Mouse (Mus musculus): ENCODE results near the gene Tmem256. TPM values are rescaled to one million over a fixed set of nuclear protein-coding genes. Genes with fewer than 3 reads are reported as not detected.

Gene Tmem256
- total and polyA plus RNA-seq, 2 experiments from 2014 or later, result 78.5 to 411 TPM

- H3K9ac ChIP-seq (replicated peaks; ENCODE audit: low read depth, low read length), result no peak within 1 kb of the TSS
- no peaks in the 10 kb centered on the region for H3K9me3 ChIP-seq (replicated peaks; ENCODE audit: control insufficient read depth, low read length)
- WGBS, result 22% methylated on average over 29 of the region's 29 CpGs
- H3K27me3 ChIP-seq (ENCODE audit: control insufficient read depth, insufficient read depth, low read length), result peaks cover 24% of the 10 kb centered on the region
- H3K4me3 ChIP-seq (ENCODE audit: low read depth, low read length), result peak within 1 kb of the TSS; percentile 57
- H3K27ac ChIP-seq (ENCODE audit: low read depth), result no peak within 1 kb of the TSS
- H3K4me1 ChIP-seq (ENCODE audit: control insufficient read depth, insufficient read depth), result peaks cover 33% of the 10 kb centered on the region
- no peak for DNase-seq (ENCODE audit: low spot score)
- TF ChIP-seq CTCF (IDR thresholded peaks at IDR 0.05; ENCODE audit: low read depth) (no peak), EP300 (IDR thresholded peaks at IDR 0.05; ENCODE audit: low read depth) (no peak)
- peak within 1 kb of the TSS; percentile 84 for H3K4me2 ChIP-seq (ENCODE audit: low read depth, low read length)
- no peak for ATAC-seq (ENCODE audit: insufficient read depth, low read depth)
- no peaks in the 10 kb centered on the region for H3K36me3 ChIP-seq (replicated peaks; ENCODE audit: control insufficient read depth, insufficient read depth, low read length)
Measured at GRCm38 (mm10) chr11:69804972-69805909, 33.1 kb upstream of the Tmem256 start, which contains the start of gene Tmem102. Gene Tmem102, minus strand, starts transcription at chr11:69805624.

- ATAC-seq (ENCODE audit: insufficient read depth, low read depth), result no peak
Measured at GRCm38 (mm10) chr11:69806378-69806777, 31.9 kb upstream of the Tmem256 start.

GRCm38 (mm10) chr11:69807641-69808040 lies 30.7 kb upstream of the Tmem256 start:
- TF ChIP-seq EP300 (IDR thresholded peaks at IDR 0.05; ENCODE audit: low read depth) (no peak), CTCF (IDR thresholded peaks at IDR 0.05; ENCODE audit: low read depth) (no peak)
- Histone ChIP-seq H3K9me3 (replicated peaks; ENCODE audit: control insufficient read depth, low read length) (no peaks in the 10 kb centered on the region), H3K4me2 (ENCODE audit: low read depth, low read length) (no peak overlapping the region), H3K27ac (ENCODE audit: low read depth) (no peak overlapping the region), H3K4me1 (ENCODE audit: control insufficient read depth, insufficient read depth) (peaks cover 11% of the 10 kb centered on the region), H3K36me3 (replicated peaks; ENCODE audit: control insufficient read depth, insufficient read depth, low read length) (no peaks in the 10 kb centered on the region), H3K27me3 (ENCODE audit: control insufficient read depth, insufficient read depth, low read length) (peaks cover 10% of the 10 kb centered on the region; the same call in 1 of the 2 replicates), H3K4me3 (ENCODE audit: low read depth, low read length) (no peak overlapping the region), H3K9ac (replicated peaks; ENCODE audit: low read depth, low read length) (no peak overlapping the region)
- WGBS, result 66% methylated on average over 2 of the region's 2 CpGs
- ATAC-seq (ENCODE audit: insufficient read depth, low read depth), result no peak
- no peak for DNase-seq (ENCODE audit: low spot score)

More at GRCm38 (mm10) chr11:69806378-69806777, 31.9 kb upstream of the Tmem256 start:
- H3K4me1 ChIP-seq (ENCODE audit: control insufficient read depth, insufficient read depth), result peaks cover 21% of the 10 kb centered on the region
- H3K9ac ChIP-seq (replicated peaks; ENCODE audit: low read depth, low read length), result no peak overlapping the region
- H3K4me2 ChIP-seq (ENCODE audit: low read depth, low read length), result no peak overlapping the region
- WGBS, result 81% methylated on average over 4 of the region's 4 CpGs
- DNase-seq (ENCODE audit: low spot score), result no peak
- TF ChIP-seq EP300 (IDR thresholded peaks at IDR 0.05; ENCODE audit: low read depth) (no peak), CTCF (IDR thresholded peaks at IDR 0.05; ENCODE audit: low read depth) (0 out of 2 replicates have a peak, but pooled peaks have one; percentile 13)
- H3K27me3 ChIP-seq (ENCODE audit: control insufficient read depth, insufficient read depth, low read length), result peaks cover 22% of the 10 kb centered on the region
- H3K4me3 ChIP-seq (ENCODE audit: low read depth, low read length), result no peak overlapping the region
- no peak overlapping the region for H3K27ac ChIP-seq (ENCODE audit: low read depth)
- no peaks in the 10 kb centered on the region for H3K9me3 ChIP-seq (replicated peaks; ENCODE audit: control insufficient read depth, low read length)
- H3K36me3 ChIP-seq (replicated peaks; ENCODE audit: control insufficient read depth, insufficient read depth, low read length), result no peaks in the 10 kb centered on the region

DNA sequence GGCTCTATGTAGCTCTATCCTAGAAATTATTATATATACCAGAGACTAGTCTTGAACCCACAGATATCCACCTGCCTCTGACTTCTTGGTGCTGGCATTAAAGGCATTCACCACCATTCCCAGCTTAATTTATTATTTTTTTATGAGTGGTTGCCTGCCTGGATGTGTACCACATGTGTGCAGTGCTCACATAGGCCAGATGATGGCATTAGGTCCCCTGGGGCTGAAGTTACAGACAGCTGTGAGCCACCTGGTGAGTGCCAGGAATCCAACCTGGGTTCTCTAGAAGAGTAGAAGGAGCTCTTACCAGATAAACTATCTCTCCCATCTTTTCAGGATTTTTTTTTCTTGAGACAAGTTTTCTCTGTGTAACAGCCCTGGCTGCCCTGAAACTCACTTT lies 28.0 kb upstream of the Tmem256 start:
- Histone ChIP-seq H3K36me3 (replicated peaks; ENCODE audit: control insufficient read depth, insufficient read depth, low read length) (no peaks in the 10 kb centered on the region), H3K4me1 (ENCODE audit: control insufficient read depth, insufficient read depth) (no peaks in the 10 kb centered on the region), H3K27ac (ENCODE audit: low read depth) (no peak overlapping the region), H3K4me3 (ENCODE audit: low read depth, low read length) (no peak overlapping the region), H3K27me3 (ENCODE audit: control insufficient read depth, insufficient read depth, low read length) (0 out of 2 replicates have a peak, but pooled peaks cover 2% of the 10 kb centered on the region), H3K9me3 (replicated peaks; ENCODE audit: control insufficient read depth, low read length) (no peaks in the 10 kb centered on the region), H3K4me2 (ENCODE audit: low read depth, low read length) (no peak overlapping the region), H3K9ac (replicated peaks; ENCODE audit: low read depth, low read length) (no peak overlapping the region)
- no peak for DNase-seq (ENCODE audit: low spot score)
- ATAC-seq (ENCODE audit: insufficient read depth, low read depth), result no peak
- TF ChIP-seq EP300 (IDR thresholded peaks at IDR 0.05; ENCODE audit: low read depth) (no peak), CTCF (IDR thresholded peaks at IDR 0.05; ENCODE audit: low read depth) (no peak)

GRCm38 (mm10) chr11:69815155-69815554 lies 23.2 kb upstream of the Tmem256 start, which contains the start of gene Gm39566:
Gene Gm39566, minus strand, starts transcription at chr11:69815298.
- H3K36me3 ChIP-seq (replicated peaks; ENCODE audit: control insufficient read depth, insufficient read depth, low read length), result no peaks in the 10 kb centered on the region
- H3K4me1 ChIP-seq (ENCODE audit: control insufficient read depth, insufficient read depth), result no peaks in the 10 kb centered on the region
- DNase-seq (ENCODE audit: low spot score) (no peak), ATAC-seq (ENCODE audit: insufficient read depth, low read depth) (no peak)
- no peak for TF ChIP-seq EP300 (IDR thresholded peaks at IDR 0.05; ENCODE audit: low read depth)
- no peak for TF ChIP-seq CTCF (IDR thresholded peaks at IDR 0.05; ENCODE audit: low read depth)
- H3K4me3 ChIP-seq (ENCODE audit: low read depth, low read length), result no peak within 1 kb of the TSS
- no peak within 1 kb of the TSS for H3K27ac ChIP-seq (ENCODE audit: low read depth)
- WGBS, result 44% methylated on average over 10 of the region's 10 CpGs
- H3K9me3 ChIP-seq (replicated peaks; ENCODE audit: control insufficient read depth, low read length), result no peaks in the 10 kb centered on the region
- H3K4me2 ChIP-seq (ENCODE audit: low read depth, low read length), result no peak within 1 kb of the TSS
- H3K27me3 ChIP-seq (ENCODE audit: control insufficient read depth, insufficient read depth, low read length), result no peaks in the 10 kb centered on the region
- H3K9ac ChIP-seq (replicated peaks; ENCODE audit: low read depth, low read length), result no peak within 1 kb of the TSS

All from heart, postnatal 0 days (tissue).